ENCODE assay signal across 9 mouse cellular contexts in genomic region chr1:24249105-24249664, GRCm38 (mm10).
DNase-seq lines count a peak whose midpoint lies in the region; ATAC-seq and TF ChIP-seq lines count a peak whose summit lies in the region.
"Had no signal": no experiment of that assay in that cellular context is flagged by ENCODE, and none has a peak within 500 bp of the region (broad histone marks: within the 10 kb centered on the region; RNA-seq: fewer than 3 reads in every experiment).

No protein-coding gene starts in this region.

- H3K9me3 ChIP-seq in liver, embryonic 14.5 days (ENCODE audit: control insufficient read depth, low read length), result no peaks in the 10 kb centered on the region
- no peaks in the 10 kb centered on the region for H3K9me3 ChIP-seq in intestine, embryonic 15.5 days

- POLR2A ChIA-PET in Patski (lab: Charles Lee), result no interaction called here

- no peaks in the 10 kb centered on the region for H3K27me3 ChIP-seq in liver, embryonic 14.5 days (ENCODE audit: control insufficient read depth, insufficient read depth, low read length)
- peaks cover 31% of the 10 kb centered on the region for H3K27me3 ChIP-seq in Patski
- H3K27me3 ChIP-seq in intestine, embryonic 15.5 days (replicated peaks), result no peaks in the 10 kb centered on the region

- CTCF ChIA-PET in Patski (lab: Charles Lee), result interaction anchor here (1.6 to 1.9 kb wide), 5 partner anchors 9 to 422 kb away, joined by 5 to 13 read pairs (median 7); no protein-coding TSS in a partner anchor

- no peak for TF ChIP-seq POLR2A in cortical plate, adult 2 months (IDR thresholded peaks at IDR 0.05; ENCODE audit: extremely low read depth, insufficient read depth, low read length)

- no peak overlapping the region for H3K4me2 ChIP-seq in liver, embryonic 14.5 days (ENCODE audit: low read depth)
- no peak overlapping the region for H3K4me2 ChIP-seq in intestine, embryonic 15.5 days (replicated peaks)

- peak; percentile 59 for TF ChIP-seq CTCF in liver, embryonic 14.5 days (IDR thresholded peaks at IDR 0.05; ENCODE audit: low read depth)
- TF ChIP-seq CTCF in Patski (IDR thresholded peaks at IDR 0.05), result peak; percentile 74
- TF ChIP-seq CTCF in cortical plate, adult 2 months (IDR thresholded peaks at IDR 0.05; ENCODE audit: extremely low read depth, insufficient read depth, low read length), result peak; percentile 82

- H3K9ac ChIP-seq in liver, embryonic 14.5 days (replicated peaks), result no peak overlapping the region
- no peak overlapping the region for H3K9ac ChIP-seq in intestine, embryonic 15.5 days

- peak in 1 of 3 experiments; percentile 1 for DNase-seq in liver, embryonic 14.5 days (ENCODE audit: low read depth in 3 of 3, low spot score in 3 of 3)
- no peak for DNase-seq in liver
- DNase-seq in Patski (ENCODE audit: low read depth, low spot score), result peak; percentile 0
- DNase-seq in lung, postnatal 14 days, result peak; percentile 19
- no peak for DNase-seq in testis, postnatal 10 days (ENCODE audit: low spot score)
- no peak for DNase-seq in thymus, adult 18-20 months

- no peaks in the 10 kb centered on the region for H3K4me1 ChIP-seq in liver, embryonic 14.5 days (replicated peaks; ENCODE audit: control insufficient read depth in 2 of 2, insufficient read depth in 2 of 2, low read length in 1 of 2)
- no peaks in the 10 kb centered on the region; the same call in 1 of the 2 replicates for H3K4me1 ChIP-seq in cortical plate, adult 2 months (ENCODE audit: control insufficient read depth, insufficient read depth, low read length)
- no peaks in the 10 kb centered on the region for H3K4me1 ChIP-seq in intestine, embryonic 15.5 days (replicated peaks)

- H3K36me3 ChIP-seq in liver, embryonic 14.5 days (replicated peaks; ENCODE audit: control insufficient read depth, insufficient read depth, low read depth), result no peaks in the 10 kb centered on the region
- no peaks in the 10 kb centered on the region for H3K36me3 ChIP-seq in intestine, embryonic 15.5 days

- WGBS in liver, embryonic 14.5 days (ENCODE audit: insufficient replicate concordance), result 40% methylated on average over 3 of the region's 3 CpGs
- 47% methylated on average over 3 of the region's 3 CpGs for WGBS in intestine, embryonic 15.5 days

- no peak for TF ChIP-seq EP300 in liver, embryonic 14.5 days (IDR thresholded peaks at IDR 0.05; ENCODE audit: low read depth)

- in situ Hi-C loops in Patski (cut with MboI; ENCODE audit: low pct_unique_long_range_greater_than_20kb), result loop anchor here (5.0 kb wide), 1 partner anchor 422 kb away; no protein-coding TSS in a partner anchor

- no peak for ATAC-seq in liver, embryonic 14.5 days (ENCODE audit: insufficient read depth)
- ATAC-seq in Patski, result peak; percentile 62
- peak; percentile 65; the same call in 1 of the 2 replicates for ATAC-seq in intestine, embryonic 15.5 days

- no peak overlapping the region for H3K27ac ChIP-seq in liver, embryonic 14.5 days
- H3K27ac ChIP-seq in cortical plate, adult 2 months (ENCODE audit: insufficient read depth, low read length), result no peak overlapping the region
- no peak overlapping the region for H3K27ac ChIP-seq in intestine, embryonic 15.5 days

- H3K4me3 ChIP-seq in liver, embryonic 14.5 days (ENCODE audit: insufficient read depth in 1 of 2, low read depth in 2 of 2, low read length in 2 of 2), result no peak overlapping the region
- H3K4me3 ChIP-seq in cortical plate, adult 2 months (ENCODE audit: insufficient read depth, low read length), result no peak overlapping the region
- no peak overlapping the region for H3K4me3 ChIP-seq in intestine, embryonic 15.5 days (replicated peaks)
- H3K4me3 ChIP-seq: myocyte had no signal

Comparison
In these comparisons a context has a peak if more than half of its experiments do, and no peak if none do; other contexts are left out.
1. DNase-seq: peak in Patski (single experiment) and lung, postnatal 14 days (single experiment); none in liver (single experiment), testis, postnatal 10 days (single experiment) and thymus, adult 18-20 months (0 of 2).
2. Peak in every context shown above with its lines, with median percentiles within 50 percentile points of each other: CTCF ChIP-seq.